Mouse (Mus musculus): ENCODE data around the gene Wdr73.

Gene Wdr73

DNA sequence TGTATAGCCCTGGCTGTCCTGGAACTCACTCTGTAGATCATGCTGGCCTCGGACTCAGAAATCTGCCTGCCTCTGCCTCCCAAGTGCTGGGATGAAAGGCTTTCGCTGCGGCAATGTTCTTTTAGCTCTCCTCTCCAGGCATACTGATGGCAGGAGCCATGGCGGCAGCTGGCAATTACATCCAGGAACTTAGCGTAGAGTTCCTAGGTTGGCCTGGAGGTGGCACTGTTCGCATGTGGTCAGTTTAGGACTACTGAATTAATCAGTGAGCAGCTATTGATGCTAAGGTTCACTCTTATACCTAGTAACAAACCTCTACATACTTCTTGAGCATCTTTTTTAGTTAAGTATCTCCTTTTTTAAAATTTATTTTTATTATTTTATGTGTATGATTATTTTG lies 43.9 kb downstream of the Wdr73 start:
- peak; percentile 70 for DNase-seq (ENCODE audit: extremely low read depth, low read depth)

GRCm38 (mm10) chr7:80855316-80855715 lies 45.8 kb downstream of the Wdr73 start:
- DNase-seq (ENCODE audit: extremely low read depth, low read depth) = no peak

- DNase-seq (ENCODE audit: extremely low read depth, low read depth) = no peak
Observed at GRCm38 (mm10) chr7:80853218-80853617, 47.9 kb downstream of the Wdr73 start.

GRCm38 (mm10) chr7:80850520-80850919 lies 50.5 kb downstream of the Wdr73 start:
- DNase-seq (ENCODE audit: extremely low read depth, low read depth) = no peak

DNA sequence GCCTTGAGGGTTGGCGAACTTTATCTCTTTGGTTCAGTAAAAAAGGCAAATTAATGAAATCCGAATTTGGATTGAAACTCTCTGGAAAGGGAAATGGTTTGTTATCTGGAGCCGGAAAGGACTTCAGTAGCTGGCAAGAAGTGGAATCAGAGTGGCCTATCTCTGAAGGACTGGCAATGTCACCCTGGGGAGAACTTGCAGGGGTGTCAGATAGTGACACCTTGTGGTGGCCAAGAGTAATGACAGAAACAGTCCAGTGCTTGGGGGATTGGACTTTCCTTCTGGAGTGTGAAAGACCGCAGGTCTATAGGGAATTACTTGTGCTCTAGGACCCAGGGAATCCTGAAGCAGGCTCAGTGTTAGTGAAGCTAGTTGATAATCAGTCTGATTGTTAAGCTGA lies 51.4 kb downstream of the Wdr73 start:
- DNase-seq (ENCODE audit: extremely low read depth, low read depth) = peak; percentile 60

- DNase-seq (ENCODE audit: extremely low read depth, low read depth) = no peak
Observed at GRCm38 (mm10) chr7:80849267-80849666, 51.8 kb downstream of the Wdr73 start.

GRCm38 (mm10) chr7:80846709-80847108 lies 54.4 kb downstream of the Wdr73 start:
- no peak for DNase-seq (ENCODE audit: extremely low read depth, low read depth)

DNA sequence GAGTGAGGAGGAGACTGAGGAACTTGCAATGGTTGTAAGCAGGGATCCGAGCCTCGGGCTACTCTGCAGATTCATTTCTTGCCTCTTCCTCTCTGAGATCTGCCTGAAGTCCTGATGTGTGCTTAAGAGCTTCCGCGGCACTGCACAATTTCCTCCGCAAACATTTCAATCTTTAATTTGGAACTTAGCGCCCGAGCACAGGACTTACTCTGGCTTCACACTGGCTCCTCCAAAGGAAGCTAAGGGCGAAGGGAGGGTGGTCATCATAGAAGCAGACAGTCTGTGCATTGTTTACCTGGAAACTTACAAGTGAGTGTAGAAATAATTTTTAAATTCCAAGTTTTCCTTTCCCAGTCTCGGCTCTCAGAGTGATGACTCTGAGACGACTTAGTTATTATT lies 54.8 kb downstream of the Wdr73 start:
- DNase-seq (ENCODE audit: extremely low read depth, low read depth) = no peak

- DNase-seq (ENCODE audit: extremely low read depth, low read depth) = no peak
Observed at GRCm38 (mm10) chr7:80845621-80846279, 55.3 kb downstream of the Wdr73 start.

GRCm38 (mm10) chr7:80844691-80845090 lies 56.4 kb downstream of the Wdr73 start:
- no peak for DNase-seq (ENCODE audit: extremely low read depth, low read depth)

GRCm38 (mm10) chr7:80843910-80844640 lies 57.0 kb downstream of the Wdr73 start:
- DNase-seq (ENCODE audit: extremely low read depth, low read depth) = no peak

DNA sequence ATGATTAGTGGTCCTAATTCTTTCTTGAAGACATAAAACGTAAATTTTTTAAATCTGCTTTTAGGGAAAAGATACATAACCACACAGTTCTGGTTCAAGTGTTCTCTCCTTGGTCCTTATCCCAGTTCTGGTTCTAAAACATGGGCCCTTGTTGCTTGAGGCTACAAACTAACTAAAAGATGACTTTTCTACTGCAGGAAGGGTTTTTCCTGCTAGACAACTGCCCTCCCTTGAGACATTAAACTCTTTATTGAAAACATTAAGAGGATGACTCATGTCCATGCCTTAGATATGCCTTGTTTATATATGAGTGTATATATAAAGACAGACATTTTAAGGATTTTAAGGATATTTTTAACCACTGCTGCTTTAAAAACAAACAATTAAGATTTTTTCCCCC lies 57.9 kb downstream of the Wdr73 start:
- no peak for DNase-seq (ENCODE audit: extremely low read depth, low read depth)

DNA sequence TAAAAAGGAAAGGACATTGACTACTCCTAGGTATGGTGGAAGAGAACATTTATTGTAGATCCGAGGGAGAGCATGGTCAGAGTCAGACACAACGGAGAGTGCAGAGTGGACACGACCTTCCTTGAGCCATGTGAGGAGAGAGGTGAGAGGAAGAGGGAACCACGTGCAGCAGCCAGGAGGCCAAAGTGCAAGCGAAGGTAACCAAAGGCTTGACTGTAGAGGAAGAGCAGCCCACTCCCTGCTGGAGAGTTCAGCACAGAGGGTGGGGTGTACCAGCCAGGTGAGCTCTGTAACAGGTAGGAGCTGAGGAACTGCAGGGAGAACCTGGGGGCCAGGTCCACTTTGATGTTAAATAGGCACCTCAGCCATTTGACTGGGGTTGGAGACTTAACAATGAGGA lies 58.9 kb downstream of the Wdr73 start:
- DNase-seq (ENCODE audit: extremely low read depth, low read depth) = no peak

GRCm38 (mm10) chr7:80840937-80841336 lies 60.1 kb downstream of the Wdr73 start:
- no peak for DNase-seq (ENCODE audit: extremely low read depth, low read depth)

All from MEL-GATA-1-ER (cell line).